Mouse (Mus musculus) lung, postnatal 0 days (tissue): ENCODE data around the gene Mypn.

Experiments
- CTCF ChIP-seq: IDR thresholded peaks from 2 replicates; pipeline ENCODE4 v1.5.1; 2016; ENCODE audit warnings: antibody characterized with exemption, mild to moderate bottlenecking
- EP300 ChIP-seq: IDR thresholded peaks from 2 replicates; pipeline ENCODE4 v1.6.1; 2016; ENCODE audit warnings: antibody characterized with exemption, mild to moderate bottlenecking, control low read depth

DNA sequence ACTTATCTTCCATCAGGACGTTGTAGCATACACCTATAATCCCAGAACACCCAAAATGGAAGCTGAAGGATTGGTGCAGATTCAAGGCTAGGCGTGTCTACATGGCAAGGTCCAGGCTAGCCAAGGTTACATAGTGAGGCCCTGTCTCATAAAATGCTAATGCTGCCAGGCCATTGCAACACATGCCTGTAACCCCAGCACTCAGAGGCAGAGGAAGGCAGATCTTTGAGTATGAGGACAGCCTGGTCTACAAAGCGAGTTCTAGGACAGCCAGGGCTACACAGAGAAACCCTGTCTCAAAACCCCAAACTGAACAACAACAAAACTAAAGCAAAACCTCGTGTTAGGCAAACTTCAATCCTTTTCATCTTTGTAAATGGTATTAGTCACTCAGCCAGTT, 34.3 kb upstream of the Mypn start:
- TF ChIP-seq CTCF (no peak), EP300 (no peak)
